Mouse (Mus musculus) liver, adult 10 weeks (tissue): ENCODE results near the gene Fam53a. TPM values are rescaled to one million over a fixed set of nuclear protein-coding genes. Genes with fewer than 3 reads are reported as not detected.

ENCODE experiments used
- polyA plus RNA-seq: library from polyadenylated mRNA; stranded (reverse); fragments of 350-450 nt; fragmentation: Illumina TruSeq; extraction: RNeasy Lipid Tissue Mini Kit (QIAGEN cat#74804); gene quantifications from one replicate; pipeline ENCODE4 v1.2.3, GENCODE M21; 2014; ENCODE audit warnings: low read depth, low replicate concordance

Gene Fam53a
- polyA plus RNA-seq, result 5.4 TPM

DNA sequence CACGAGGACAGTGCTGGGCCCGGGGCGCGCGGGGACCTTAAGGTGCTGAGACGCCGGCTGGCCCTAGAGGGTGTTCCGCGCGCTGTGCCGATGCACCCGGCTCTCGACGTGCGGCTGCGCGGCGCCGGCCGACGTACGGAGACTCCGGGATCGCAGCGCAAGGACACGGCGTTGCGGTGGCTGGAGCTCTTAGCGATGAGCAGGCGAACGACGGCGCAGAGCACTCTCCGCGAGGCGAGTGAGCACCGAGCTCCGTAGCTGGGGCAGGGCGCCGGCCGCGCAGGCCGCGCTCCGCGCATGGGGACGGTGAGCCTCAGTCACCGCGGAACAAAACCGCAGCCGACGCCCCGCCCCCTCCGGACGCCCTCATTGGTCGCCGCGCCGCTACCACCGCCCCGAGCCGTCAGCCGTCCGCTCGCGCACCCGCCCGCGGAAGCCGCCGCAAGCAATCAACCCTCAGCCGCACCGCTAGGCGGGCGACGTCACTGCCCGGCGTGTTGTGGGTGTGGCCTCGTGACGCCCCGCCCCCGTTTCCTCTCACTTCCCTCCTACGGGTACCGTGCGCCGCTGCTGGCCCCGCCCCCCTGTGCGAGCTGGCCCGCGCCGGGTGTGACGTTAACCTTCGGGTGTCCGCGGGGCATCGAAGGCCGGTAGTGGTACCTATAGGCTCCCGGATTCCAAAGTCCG lies at the start of gene Fam53a, which contains the start of gene Gm9903:
TSS of gene Fam53a (minus strand) at position 335 of the 687 bp plus-strand sequence.
TSS of gene Gm9903 (plus strand) at position 625 of the 687 bp plus-strand sequence.

DNA sequence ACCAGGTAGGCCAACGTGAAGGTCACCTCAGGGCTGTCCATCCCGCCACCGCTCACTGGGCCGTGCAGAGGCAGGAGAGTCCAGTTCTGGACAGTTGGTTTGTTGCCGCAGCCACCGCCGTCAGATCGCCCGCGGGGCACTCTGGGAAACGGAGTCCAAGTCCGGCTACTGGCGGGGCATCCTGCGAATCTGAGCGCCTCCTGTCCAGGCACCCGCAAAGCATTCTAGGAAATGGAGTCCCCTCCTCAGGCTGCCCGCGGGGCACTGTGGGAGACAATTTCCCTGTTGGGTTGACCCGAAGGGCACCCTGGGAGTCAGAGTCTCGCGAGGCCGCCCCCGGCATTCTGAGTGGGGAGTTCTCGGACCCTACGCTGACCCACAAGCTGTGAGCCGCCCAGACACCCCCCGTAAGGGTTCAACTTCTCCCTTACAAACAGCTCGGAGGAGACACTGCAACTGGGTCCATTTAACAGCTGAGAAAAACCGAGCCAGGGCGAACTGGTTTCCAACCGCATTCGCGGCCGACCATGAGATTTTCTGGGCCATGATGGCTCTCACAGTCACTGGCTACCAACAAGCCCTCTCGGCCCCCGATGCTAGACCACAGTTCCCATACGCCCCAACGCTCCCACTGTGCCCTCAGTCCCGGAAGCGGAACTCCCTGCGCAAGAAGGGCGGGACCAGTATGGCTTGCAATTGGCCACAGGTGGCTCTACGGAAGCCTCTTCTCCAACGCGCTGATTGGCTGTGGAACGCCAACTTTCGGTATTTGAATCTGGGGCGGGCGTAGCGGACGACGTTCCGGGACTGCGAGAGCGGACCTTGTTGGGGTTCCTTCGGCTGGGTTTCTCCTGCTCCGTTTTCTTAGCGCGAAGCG lies 28.6 kb upstream of the Fam53a start, which contains the start of the genes Tacc3 and Tmem129:
TSS of gene Tacc3 (plus strand) at position 342 of the 877 bp plus-strand sequence.
TSS of gene Tmem129 (minus strand) at position 630 of the 877 bp plus-strand sequence.

DNA sequence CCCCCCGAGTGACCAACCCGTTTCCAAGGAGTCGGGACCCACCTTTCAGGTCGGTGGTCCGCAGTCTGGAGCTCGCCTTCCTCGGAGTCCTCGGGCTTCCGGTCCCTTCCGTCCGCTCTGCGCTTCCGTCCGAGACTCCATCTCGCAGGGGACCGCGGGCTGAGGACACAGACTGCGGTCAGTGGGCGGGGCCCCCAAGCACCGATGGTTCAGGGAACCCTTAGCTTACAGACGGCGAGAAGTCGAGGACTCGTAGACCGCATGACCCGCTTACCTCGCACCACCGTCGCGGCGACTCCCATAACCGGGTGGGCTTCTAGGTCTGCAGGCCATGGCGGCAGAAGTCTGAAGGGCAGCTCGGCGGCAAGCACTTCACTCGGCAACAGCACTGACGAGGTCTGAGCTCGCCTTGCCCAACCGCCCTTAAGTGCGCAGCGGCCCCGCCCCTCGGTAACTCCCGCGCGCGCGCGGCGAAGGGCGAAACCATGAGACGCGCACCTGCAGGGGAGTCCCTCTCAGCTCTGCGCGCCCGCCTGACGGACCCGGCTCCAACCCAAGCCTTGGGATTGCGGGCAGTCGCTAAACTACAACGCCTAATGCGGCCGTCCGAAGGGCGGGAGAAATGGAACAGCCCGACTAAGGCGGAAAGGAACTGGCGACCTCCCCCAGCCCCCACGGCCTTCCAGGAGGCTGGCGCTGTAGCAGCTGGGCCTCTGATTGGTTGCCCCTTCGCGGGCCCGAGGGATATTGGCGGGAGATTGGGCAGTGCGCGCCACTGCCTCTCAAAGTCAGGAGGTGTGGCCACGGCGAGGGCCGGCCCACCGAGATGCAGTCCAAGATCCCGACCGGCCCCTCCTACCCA lies 22.7 kb upstream of the Fam53a start, which contains the start of gene Slbp:
TSS of gene Slbp (minus strand) at position 654 of the 862 bp plus-strand sequence.

Other genes starting within 250 kb of the Fam53a start
- not detected for gene Nkx1-1, start 195.7 kb downstream of the Fam53a start, polyA plus RNA-seq
- not detected for gene Gm9903, start 290 bp upstream of the Fam53a start, polyA plus RNA-seq
- 30.2 TPM for gene Slbp, start 22.9 kb upstream of the Fam53a start, polyA plus RNA-seq
- gene Tacc3, start 28.5 kb upstream of the Fam53a start, polyA plus RNA-seq, result 2.2 TPM
- 9.7 TPM for gene Tmem129, start 28.8 kb upstream of the Fam53a start, polyA plus RNA-seq
- 3.8 TPM for gene Fgfr3, start 92.0 kb upstream of the Fam53a start, polyA plus RNA-seq
- gene Letm1, start 153.2 kb upstream of the Fam53a start, polyA plus RNA-seq, result 9.7 TPM
- gene Nsd2, start 191.1 kb upstream of the Fam53a start, polyA plus RNA-seq, result 10.8 TPM